Mouse (Mus musculus): ENCODE measurements at regions not wholly inside any gene's neighbourhood (a gene's known extent, or its start where the extent isn't known, plus 50 kb on each side); places are given as distances from the start of the nearest gene placed in this dataset.

- no peak for DNase-seq (ENCODE audit: low spot score in 2 of 2)
- intact Hi-C loops (cut with DNase I): no loop called here
Measured at GRCm38 (mm10) chr9:8273253-8273652, 139.2 kb upstream of the Cep126 start.

GRCm38 (mm10) chr9:8249542-8249941 is 115.4 kb upstream of the Cep126 start:
- no peak for DNase-seq (ENCODE audit: low spot score in 2 of 2)

GRCm38 (mm10) chr9:8228078-8228477 is 94.0 kb upstream of the Cep126 start:
- no peak for DNase-seq (ENCODE audit: low spot score in 2 of 2)
- intact Hi-C loops (cut with DNase I): no loop called here

More at GRCm38 (mm10) chr9:8249542-8249941, 115.4 kb upstream of the Cep126 start:
- intact Hi-C loops (cut with DNase I): no loop called here

- intact Hi-C loops (cut with DNase I): loop anchor here (1.0 kb wide), 1 partner anchor 450 kb away; no protein-coding TSS in a partner anchor
- DNase-seq (ENCODE audit: low spot score in 2 of 2): peak; percentile 38 to 46
Measured at GRCm38 (mm10) chr9:8226415-8226814, 92.3 kb upstream of the Cep126 start.

GRCm38 (mm10) chr9:8208855-8209254 is 74.8 kb upstream of the Cep126 start:
- intact Hi-C loops (cut with DNase I): loop anchor here (10.0 kb wide), 1 partner anchor 494 kb away; no protein-coding TSS in a partner anchor
- DNase-seq (ENCODE audit: low spot score in 2 of 2): peak; percentile 47 to 53

GRCm38 (mm10) chr9:8185433-8185832 is 51.3 kb upstream of the Cep126 start:
- DNase-seq (ENCODE audit: low spot score in 2 of 2): no peak
- intact Hi-C loops (cut with DNase I): no loop called here

Small RNA genes in the stretch of these regions (microRNA-seq; reads per million reads assigned to microRNA genes)
- gene Mir1899: 0 reads per million in 2 experiments
